Mouse (Mus musculus) erythroblast, embryonic 14.5 days (primary cell): ENCODE results near the gene Gak.

ENCODE experiments used
- GATA1 ChIP-seq: IDR thresholded peaks from 2 replicates; pipeline ENCODE4 v1.6.1; 2012; ENCODE audit warnings: low read length, inconsistent platforms, mixed read lengths
- TAL1 ChIP-seq: IDR thresholded peaks from 3 replicates; pipeline ENCODE4 v1.6.1; 2012; ENCODE audit warnings: low read length, inconsistent platforms, mixed read lengths

DNA sequence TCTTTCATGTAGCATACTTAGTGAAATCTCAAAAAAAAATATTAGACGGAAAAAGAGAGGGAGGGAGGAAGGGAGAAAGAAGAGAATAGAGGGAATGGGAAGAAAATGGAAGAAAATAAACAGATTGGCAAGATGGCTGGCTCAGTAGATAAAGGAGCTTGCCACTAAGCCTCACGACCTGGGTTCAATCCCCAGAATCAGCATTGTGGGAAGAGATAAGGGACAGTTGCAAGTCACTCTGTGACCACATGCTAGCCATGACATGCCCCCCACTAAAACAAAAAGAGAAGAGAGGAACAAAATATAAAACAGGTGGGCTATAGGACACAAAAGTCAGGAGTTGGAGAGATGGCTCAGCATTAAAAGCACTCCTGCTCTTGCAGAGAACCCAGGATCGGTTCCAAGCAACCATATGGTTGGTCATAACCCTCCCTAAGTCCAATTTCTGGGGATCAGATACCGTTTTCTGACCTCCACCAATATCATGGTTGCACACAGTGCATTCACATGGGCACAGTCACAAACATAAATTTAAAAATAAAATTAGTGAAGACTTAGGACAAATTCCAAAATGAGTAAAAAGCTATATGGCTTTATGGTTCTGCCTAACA lies 3.4 kb downstream of the Gak start:
- TF ChIP-seq TAL1 (no peak), GATA1 (no peak)
